In the genomic region with DNA sequence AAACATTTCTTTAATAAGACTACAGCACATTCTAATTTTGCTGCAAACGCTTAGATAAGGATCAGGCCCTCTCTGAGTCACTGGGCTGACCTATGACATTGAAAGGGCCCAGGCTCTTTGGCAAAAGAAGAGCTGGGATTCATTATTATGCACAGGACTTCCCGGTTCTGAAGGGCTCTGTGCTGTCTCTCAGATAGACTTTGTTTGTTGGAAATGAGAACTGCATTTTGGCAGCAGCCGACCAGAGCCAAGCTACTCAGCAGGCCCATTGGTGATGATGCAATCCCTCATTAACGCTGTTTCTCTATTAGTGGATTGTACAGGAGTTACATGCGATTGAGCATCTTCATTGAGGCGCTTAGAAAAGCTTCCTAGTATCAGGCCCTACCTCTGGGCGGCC, we compare ENCODE assay signal across 8 mouse cellular contexts.
DNase-seq lines count a peak whose midpoint lies in the region; ATAC-seq lines count a peak whose summit lies in the region.

No protein-coding gene starts in this region.

- H3K9ac ChIP-seq in forebrain, embryonic 16.5 days (replicated peaks; ENCODE audit: low read depth, low read length) = no peak overlapping the region
- no peak overlapping the region for H3K9ac ChIP-seq in heart, embryonic 12.5 days
- no peak overlapping the region for H3K9ac ChIP-seq in liver, embryonic 11.5 days (ENCODE audit: low read depth, low read length)

- H3K27ac ChIP-seq in forebrain, embryonic 16.5 days (ENCODE audit: low read length) = peak overlapping the region; percentile 48
- no peak overlapping the region for H3K27ac ChIP-seq in heart, embryonic 12.5 days (ENCODE audit: poor library complexity, severe bottlenecking)
- H3K27ac ChIP-seq in liver, embryonic 11.5 days (ENCODE audit: low read depth, low read length) = no peak overlapping the region

- peak; percentile 43 for DNase-seq in cerebellum, adult 9-10 months
- no peak for DNase-seq in cerebellum, postnatal 36 days
- DNase-seq in NIH3T3 (ENCODE audit: low read depth) = peak; percentile 18
- peak; percentile 34 for DNase-seq in left cerebral cortex, postnatal 4 days
- no peak for DNase-seq in liver, embryonic 11.5 days (ENCODE audit: low spot score)
- no peak for DNase-seq in adrenal gland, adult 8-10 months

- H3K4me2 ChIP-seq in forebrain, embryonic 16.5 days (ENCODE audit: low read length) = peak overlapping the region; percentile 5; the same call in 1 of the 2 replicates
- H3K4me2 ChIP-seq in heart, embryonic 12.5 days = no peak overlapping the region
- no peak overlapping the region for H3K4me2 ChIP-seq in liver, embryonic 11.5 days

- peaks cover 4% of the 10 kb centered on the region; the same call in 1 of the 2 replicates for H3K9me3 ChIP-seq in forebrain, embryonic 16.5 days (ENCODE audit: control insufficient read depth, low read length)
- 0 out of 2 replicates have a peak, but pooled peaks cover 2% of the 10 kb centered on the region for H3K9me3 ChIP-seq in heart, embryonic 12.5 days (replicated peaks)
- no peaks in the 10 kb centered on the region for H3K9me3 ChIP-seq in liver, embryonic 11.5 days (ENCODE audit: control insufficient read depth, low read length)

- intact Hi-C loops in left cerebral cortex, postnatal 4 days (cut with DNase I) = no loop called here

- peaks cover 2% of the 10 kb centered on the region; the same call in 1 of the 2 replicates for H3K27me3 ChIP-seq in forebrain, embryonic 16.5 days (replicated peaks; ENCODE audit: control insufficient read depth, insufficient read depth, low read length)
- H3K27me3 ChIP-seq in heart, embryonic 12.5 days (replicated peaks) = no peaks in the 10 kb centered on the region
- H3K27me3 ChIP-seq in liver, embryonic 11.5 days (replicated peaks; ENCODE audit: control insufficient read depth, insufficient read depth, low read length) = no peaks in the 10 kb centered on the region

- 8% methylated on average over 7 of the region's 7 CpGs for WGBS in forebrain, embryonic 16.5 days
- 55% methylated on average over 7 of the region's 7 CpGs for WGBS in heart, embryonic 12.5 days
- WGBS in liver, embryonic 11.5 days = 58% methylated on average over 7 of the region's 7 CpGs

- peaks cover 29% of the 10 kb centered on the region for H3K4me1 ChIP-seq in forebrain, embryonic 16.5 days (replicated peaks; ENCODE audit: control insufficient read depth, insufficient read depth, low read length)
- H3K4me1 ChIP-seq in heart, embryonic 12.5 days (replicated peaks) = no peaks in the 10 kb centered on the region
- H3K4me1 ChIP-seq in liver, embryonic 11.5 days (replicated peaks; ENCODE audit: control insufficient read depth, insufficient read depth, low read length) = no peaks in the 10 kb centered on the region

- H3K4me3 ChIP-seq in forebrain, embryonic 16.5 days (replicated peaks; ENCODE audit: low read length) = no peak overlapping the region
- H3K4me3 ChIP-seq in heart, embryonic 12.5 days = no peak overlapping the region
- H3K4me3 ChIP-seq in liver, embryonic 11.5 days (ENCODE audit: low read depth, low read length) = no peak overlapping the region

- ATAC-seq in forebrain, embryonic 16.5 days = peak; percentile 73
- ATAC-seq in heart, embryonic 12.5 days (ENCODE audit: insufficient number of reproducible peaks, low FRiP score) = no peak
- ATAC-seq in liver, embryonic 11.5 days (replicated peaks; ENCODE audit: low FRiP score) = no peak

- H3K36me3 ChIP-seq in forebrain, embryonic 16.5 days (ENCODE audit: control insufficient read depth, insufficient read depth) = no peaks in the 10 kb centered on the region
- H3K36me3 ChIP-seq in heart, embryonic 12.5 days = no peaks in the 10 kb centered on the region
- no peaks in the 10 kb centered on the region for H3K36me3 ChIP-seq in liver, embryonic 11.5 days (ENCODE audit: control insufficient read depth, insufficient read depth, low read length)

Comparison
In these comparisons a context has a peak if more than half of its experiments do, and no peak if none do; other contexts are left out.
1. DNase-seq: peak in cerebellum, adult 9-10 months (single experiment), NIH3T3 (single experiment) and left cerebral cortex, postnatal 4 days (single experiment); none in cerebellum, postnatal 36 days (0 of 2), liver, embryonic 11.5 days (single experiment) and adrenal gland, adult 8-10 months (single experiment).